Mouse (Mus musculus): ENCODE measurements around the gene Mlycd. TPM values are rescaled to one million over a fixed set of nuclear protein-coding genes. Genes with fewer than 3 reads are reported as not detected.
A peak's percentile ranks its signal among the peaks of the same experiment; 100 is the strongest.

The Mlycd gene
- total RNA-seq, 2 experiments from 2014 or later = 78.9 to 103 TPM

GRCm38 (mm10) chr8:119380619-119381018 is 14.1 kb upstream of the Mlycd start:
- H3K4me3 ChIP-seq = no peak overlapping the region
- DNase-seq = no peak
- TF ChIP-seq CTCF (IDR thresholded peaks at IDR 0.05) = peak; percentile 68
- intact Hi-C loops (cut with DNase I) = loop anchor here (1.0 to 10.0 kb wide), 3 partner anchors 68 to 156 kb away; no protein-coding TSS in a partner anchor
- H3K27ac ChIP-seq = no peak overlapping the region

- Histone ChIP-seq H3K4me3 (no peak overlapping the region), H3K27ac (no peak overlapping the region)
- TF ChIP-seq CTCF (IDR thresholded peaks at IDR 0.05) = peak; percentile 74
- DNase-seq = peak; percentile 51
- intact Hi-C loops (cut with DNase I) = loop anchor here (1.0 to 10.0 kb wide), 3 partner anchors 25 to 160 kb away; no protein-coding TSS in a partner anchor
Observed at GRCm38 (mm10) chr8:119384478-119384877, 10.2 kb upstream of the Mlycd start.

- DNase-seq = no peak
- no peak overlapping the region for H3K4me3 ChIP-seq
- intact Hi-C loops (cut with DNase I) = loop anchor here (10.0 kb wide), 1 partner anchor 161 kb away; no protein-coding TSS in a partner anchor
- H3K27ac ChIP-seq = no peak overlapping the region
- TF ChIP-seq CTCF (IDR thresholded peaks at IDR 0.05) = no peak
Observed at GRCm38 (mm10) chr8:119385854-119386253, 8.8 kb upstream of the Mlycd start.

- TF ChIP-seq CTCF (IDR thresholded peaks at IDR 0.05) = no peak
- H3K27ac ChIP-seq = no peak overlapping the region
- no peak overlapping the region for H3K4me3 ChIP-seq
- DNase-seq = no peak
- intact Hi-C loops (cut with DNase I) = loop anchor here (10.0 kb wide), 1 partner anchor 162 kb away; no protein-coding TSS in a partner anchor
Observed at GRCm38 (mm10) chr8:119386988-119387387, 7.7 kb upstream of the Mlycd start.

- TF ChIP-seq CTCF (IDR thresholded peaks at IDR 0.05) = no peak
- intact Hi-C loops (cut with DNase I) = loop anchor here (5.0 kb wide), 1 partner anchor 1107 kb away; no protein-coding TSS in a partner anchor
- Histone ChIP-seq H3K27ac (peak overlapping the region; percentile 98), H3K4me3 (peak overlapping the region; percentile 89)
- DNase-seq = no peak
Observed at GRCm38 (mm10) chr8:119394097-119394496, 581 bp upstream of the Mlycd start.

- intact Hi-C loops (cut with DNase I) = loop anchor here (5.0 kb wide), 1 partner anchor 42 kb away; no protein-coding TSS in a partner anchor
- peak; percentile 84 for DNase-seq
- peak overlapping the region; percentile 89 for H3K4me3 ChIP-seq
- TF ChIP-seq CTCF (IDR thresholded peaks at IDR 0.05) = no peak
- H3K27ac ChIP-seq = peak overlapping the region; percentile 98
Observed at GRCm38 (mm10) chr8:119395072-119395950, 633 bp downstream of the Mlycd start.

DNA sequence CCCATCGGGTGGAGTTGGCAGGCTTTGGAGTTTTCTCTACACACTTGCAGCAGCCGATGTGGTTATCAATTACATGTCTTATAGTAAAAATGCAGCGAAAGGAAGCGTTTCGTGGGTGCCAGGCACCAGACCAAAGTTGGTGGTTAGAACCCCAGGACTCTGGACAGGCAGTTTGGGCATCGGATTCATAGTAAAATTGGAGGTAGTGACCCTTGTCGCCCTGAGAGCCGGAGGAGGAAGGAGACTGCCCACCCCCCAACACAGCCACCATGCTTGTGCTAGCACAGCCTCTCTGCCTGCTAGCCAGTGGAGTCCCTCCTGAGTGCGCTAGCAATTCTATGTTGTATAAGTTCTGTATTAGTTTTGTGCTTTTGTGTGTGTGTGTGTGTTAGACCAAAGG is 3.9 kb downstream of the Mlycd start:
- no peak for TF ChIP-seq CTCF (IDR thresholded peaks at IDR 0.05)
- Histone ChIP-seq H3K4me3 (peak overlapping the region; percentile 61), H3K27ac (peak overlapping the region; percentile 89)
- intact Hi-C loops (cut with DNase I) = loop anchor here (5.0 kb wide), 1 partner anchor 39 kb away; no protein-coding TSS in a partner anchor
- no peak for DNase-seq

- intact Hi-C loops (cut with DNase I) = loop anchor here (5.0 kb wide), 1 partner anchor 38 kb away; no protein-coding TSS in a partner anchor
- Histone ChIP-seq H3K4me3 (peak overlapping the region; percentile 61), H3K27ac (peak overlapping the region; percentile 89)
- DNase-seq = peak; percentile 80
- TF ChIP-seq CTCF (IDR thresholded peaks at IDR 0.05) = no peak
Observed at GRCm38 (mm10) chr8:119399255-119399654, 4.6 kb downstream of the Mlycd start.

- intact Hi-C loops (cut with DNase I) = no loop called here
- Histone ChIP-seq H3K27ac (peak overlapping the region; percentile 89), H3K4me3 (peak overlapping the region; percentile 61; the same call in 1 of the 2 replicates)
- TF ChIP-seq CTCF (IDR thresholded peaks at IDR 0.05) = no peak
- no peak for DNase-seq
Observed at GRCm38 (mm10) chr8:119400122-119400671, 5.5 kb downstream of the Mlycd start.

DNA sequence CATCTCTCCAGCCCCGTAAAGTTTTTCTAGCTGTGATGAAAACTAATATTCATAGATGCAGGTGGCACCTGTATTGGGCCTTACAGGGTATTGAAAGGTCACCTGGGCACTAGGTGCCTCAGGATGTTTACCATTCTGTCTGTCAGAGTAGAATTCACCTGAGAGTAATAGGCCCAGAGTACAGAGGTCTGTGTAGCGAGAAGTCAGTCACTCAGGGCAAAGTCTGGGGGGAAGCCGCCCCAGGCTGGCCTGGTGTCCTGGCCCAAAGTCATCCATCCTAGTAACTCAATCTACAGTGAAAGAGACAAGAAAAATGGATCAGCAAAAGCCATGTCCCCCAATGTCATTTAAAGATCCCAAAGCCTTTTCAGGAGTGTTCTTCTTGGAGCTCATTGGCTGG is 6.2 kb downstream of the Mlycd start:
- no peak overlapping the region for H3K4me3 ChIP-seq
- no peak for DNase-seq
- no peak for TF ChIP-seq CTCF (IDR thresholded peaks at IDR 0.05)
- intact Hi-C loops (cut with DNase I) = no loop called here
- peak overlapping the region; percentile 20; the same call in 1 of the 2 replicates for H3K27ac ChIP-seq

DNA sequence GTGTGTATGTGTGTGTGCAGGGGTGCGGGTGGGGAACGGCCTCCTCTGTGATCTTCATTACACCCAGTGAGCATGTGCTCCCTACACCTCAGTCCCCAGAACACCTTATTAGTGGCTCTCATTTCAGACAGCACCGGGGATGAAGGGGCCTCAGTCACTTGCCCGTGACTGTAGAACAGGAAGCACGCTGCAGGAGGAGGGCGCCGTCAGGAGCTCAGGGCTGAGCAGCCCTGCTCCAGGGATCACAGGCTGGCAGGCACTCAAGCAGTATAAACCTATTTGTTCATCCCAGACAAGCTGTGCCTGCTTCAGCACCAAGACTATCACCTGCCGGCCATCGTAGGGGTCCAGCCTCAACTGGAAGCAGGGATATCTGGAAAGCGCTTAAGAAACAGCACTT is 9.2 kb downstream of the Mlycd start:
- Histone ChIP-seq H3K4me3 (no peak overlapping the region), H3K27ac (no peak overlapping the region)
- no peak for DNase-seq
- TF ChIP-seq CTCF (IDR thresholded peaks at IDR 0.05) = no peak
- intact Hi-C loops (cut with DNase I) = no loop called here

DNA sequence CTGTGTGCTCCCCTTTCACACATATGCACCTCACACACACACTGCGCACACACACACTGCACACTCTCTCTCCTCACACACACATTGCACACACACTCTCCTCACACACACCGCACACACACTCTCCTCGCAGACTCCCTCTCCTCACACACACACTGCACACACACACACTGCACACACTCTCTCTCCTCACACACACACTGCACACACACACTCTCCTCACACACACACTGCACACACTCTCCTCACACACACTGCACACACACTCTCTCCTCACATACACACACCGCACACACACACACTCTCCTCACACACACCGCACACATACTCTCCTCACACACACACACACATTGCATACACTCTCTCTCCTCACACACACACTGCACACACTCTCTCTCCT is 10.0 kb downstream of the Mlycd start:
- Histone ChIP-seq H3K27ac (no peak overlapping the region), H3K4me3 (no peak overlapping the region)
- intact Hi-C loops (cut with DNase I) = no loop called here
- DNase-seq = no peak
- TF ChIP-seq CTCF (IDR thresholded peaks at IDR 0.05) = no peak

DNA sequence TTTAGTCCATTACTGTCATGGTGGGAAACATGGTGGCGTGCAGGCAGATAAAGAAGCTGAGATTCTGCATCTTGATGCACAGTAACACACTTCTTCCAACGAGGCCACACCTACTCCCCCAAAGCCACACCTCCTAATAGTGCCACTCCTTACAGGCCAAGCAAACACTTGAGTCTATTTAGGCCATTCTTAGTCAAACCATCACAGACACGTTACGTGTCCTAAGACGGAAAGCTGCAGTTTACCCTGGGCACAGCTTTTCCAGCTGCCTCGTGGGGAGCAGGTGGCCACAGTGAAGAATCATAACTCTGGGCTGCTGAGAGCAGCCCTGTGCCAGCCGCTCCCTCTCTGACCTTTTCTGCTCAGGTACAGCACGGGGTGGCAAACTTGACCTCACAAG is 13.6 kb downstream of the Mlycd start:
- Histone ChIP-seq H3K4me3 (no peak overlapping the region), H3K27ac (no peak overlapping the region)
- TF ChIP-seq CTCF (IDR thresholded peaks at IDR 0.05) = no peak
- peak; percentile 10 for DNase-seq
- intact Hi-C loops (cut with DNase I) = no loop called here

Data from gastrocnemius, adult 2 months (tissue).